Mouse (Mus musculus) heart, adult 8-10 months (tissue): Measurements from ENCODE around the gene 2610318N02Rik. TPM values are rescaled to one million over a fixed set of nuclear protein-coding genes. Genes with fewer than 3 reads are reported as not detected.

Experiments used
- microRNA-seq: library from miRNA; unstranded; fragments of <30 nt; microRNA quantifications from one replicate; pipeline ENCODE4 v1.2.0, GENCODE M21; 2022
- total RNA-seq, 4 experiments: library from RNA; stranded (reverse); gene quantifications; 2 replicates each; pipeline ENCODE4 v1.2.4; 2022

2610318N02Rik gene
- total RNA-seq, 4 experiments from 2014 or later = not detected

Small RNA genes lying within 50 kb of the gene (microRNA-seq; reads per million reads assigned to microRNA genes)
- 45.9 reads per million, percentile 48 among the genes with 10 or more reads in this experiment for gene Mir130b
- not detected for gene Mir301b

Other genes starting within 250 kb of the 2610318N02Rik start
- gene Ppm1f, start 228.7 kb downstream of the 2610318N02Rik start, total RNA-seq = 10 to 100 TPM; 24.7 to 32.6 (median 29.8) TPM
- gene Mapk1, start 141.8 kb downstream of the 2610318N02Rik start, total RNA-seq = 100 to 1,000 TPM; 104 to 111 (median 104) TPM
- gene Ypel1, start 55.5 kb downstream of the 2610318N02Rik start, total RNA-seq = 1 to 10 TPM; 1.7 to 3.1 (median 2.1) TPM
- gene Ppil2, start 13.9 kb downstream of the 2610318N02Rik start, total RNA-seq = 10 to 100 TPM; 36.2 to 39.6 (median 38.1) TPM
- gene Sdf2l1, start 7.2 kb upstream of the 2610318N02Rik start, total RNA-seq = 10 to 100 TPM; 11.8 to 26.0 (median 12.9) TPM
- 1 to 10 TPM; 1.8 to 2.6 (median 2.3) TPM for gene Ydjc, start 19.5 kb upstream of the 2610318N02Rik start, total RNA-seq
- gene Ccdc116, start 22.1 kb upstream of the 2610318N02Rik start, total RNA-seq = under 1 TPM in 2 of 4 experiments, not detected in 2; 0.31 to 0.33 TPM
- 100 to 1,000 TPM; 107 to 119 (median 114) TPM for gene Ube2l3, start 77.5 kb upstream of the 2610318N02Rik start, total RNA-seq
- gene Rimbp3, start 83.4 kb upstream of the 2610318N02Rik start, total RNA-seq = under 1 TPM in 3 of 4 experiments, not detected in 1; 0.14 to 0.44 (median 0.22) TPM
- gene Hic2, start 108.4 kb upstream of the 2610318N02Rik start, total RNA-seq = 1 to 10 TPM; 1.4 to 2.2 (median 1.9) TPM
- 1 to 10 TPM; 1.2 to 2.7 (median 1.7) TPM for gene Tmem191c, start 150.9 kb upstream of the 2610318N02Rik start, total RNA-seq
- 1 to 10 TPM; 1.0 to 2.1 (median 1.5) TPM for gene Serpind1, start 206.2 kb upstream of the 2610318N02Rik start, total RNA-seq